Mouse (Mus musculus): ENCODE measurements around the gene Cdh5.
"Not testable (repeated sequence)": the region's sequence is repeated elsewhere in the genome, so short reads cannot be mapped to it uniquely, and the experiment has no call there.

The Cdh5 gene
- long read RNA-seq, experiment 1, partial matches to known transcripts, result 0 of 4 reads
- long read RNA-seq, experiment 1, other reads (novel, unspliced or antisense), result 4 of 4 reads
- long read RNA-seq, experiment 2, partial matches to known transcripts, result 0 of 6 reads
- long read RNA-seq, experiment 2, other reads (novel, unspliced or antisense), result 5 of 6 reads

DNA sequence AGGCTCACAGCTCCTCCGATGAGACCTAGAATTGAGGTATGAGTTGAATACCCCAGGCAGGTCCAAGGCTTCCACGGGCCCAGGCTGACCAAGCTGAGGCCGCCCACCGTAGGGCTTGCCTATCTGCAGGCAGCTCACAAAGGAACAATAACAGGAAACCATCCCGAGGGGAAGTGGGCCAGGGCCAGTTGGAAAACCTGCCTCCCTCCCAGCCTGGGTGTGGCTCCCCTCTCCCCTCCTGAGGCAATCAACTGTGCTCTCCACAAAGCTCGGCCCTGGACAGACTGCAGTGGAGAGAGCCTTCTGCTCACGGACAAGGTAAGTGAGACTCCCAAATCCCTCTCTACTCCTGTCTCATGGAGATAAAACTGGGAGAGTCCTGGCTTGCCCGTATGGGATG, at the start of gene Cdh5:
Gene Cdh5, plus strand, starts transcription at position 211 of the 400 bp plus-strand sequence.
- intact Hi-C loops (cut with DNase I), result loop anchor here (5.0 kb wide), 1 partner anchor 41 kb away; no protein-coding TSS in a partner anchor

DNA sequence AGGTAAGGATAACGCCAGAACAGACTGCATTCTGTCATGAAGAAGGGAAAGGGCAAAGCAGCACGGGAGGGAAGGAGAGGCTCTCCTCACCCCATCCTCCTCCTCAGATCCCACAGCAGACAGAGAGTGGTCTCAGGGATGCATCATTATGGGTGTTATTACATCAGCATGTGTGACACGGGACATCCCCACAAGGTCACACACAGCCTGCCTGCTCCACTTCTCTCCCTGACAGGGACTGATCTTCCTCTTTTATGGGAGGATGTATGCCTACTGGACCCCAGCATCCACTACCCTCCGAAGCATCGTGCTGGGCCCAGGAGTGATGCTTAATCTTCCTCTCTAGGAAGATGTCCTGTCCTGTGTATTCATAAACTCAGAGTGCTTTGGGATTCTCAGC, 41.5 kb upstream of the Cdh5 start:
- intact Hi-C loops (cut with DNase I), result no loop called here

DNA sequence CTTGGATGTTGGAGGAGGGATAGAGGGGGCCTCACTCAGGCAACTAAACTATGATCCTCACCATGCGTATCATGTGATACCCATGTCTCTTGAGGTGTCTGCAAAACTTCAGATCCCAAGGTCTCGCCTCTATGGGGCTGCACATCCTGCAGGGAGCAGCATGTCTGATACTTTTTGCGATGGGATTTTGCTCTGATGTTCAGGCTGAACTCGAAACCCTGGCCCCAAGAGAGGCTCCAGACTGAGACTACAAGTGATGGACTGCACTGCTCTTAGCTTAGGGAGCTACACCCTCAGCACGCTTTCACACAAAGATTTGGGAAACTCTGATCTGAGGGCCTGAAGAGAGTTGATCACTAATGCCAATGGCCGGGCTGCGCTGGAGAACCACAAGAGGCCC, 41.0 kb upstream of the Cdh5 start:
- intact Hi-C loops (cut with DNase I), result no loop called here

DNA sequence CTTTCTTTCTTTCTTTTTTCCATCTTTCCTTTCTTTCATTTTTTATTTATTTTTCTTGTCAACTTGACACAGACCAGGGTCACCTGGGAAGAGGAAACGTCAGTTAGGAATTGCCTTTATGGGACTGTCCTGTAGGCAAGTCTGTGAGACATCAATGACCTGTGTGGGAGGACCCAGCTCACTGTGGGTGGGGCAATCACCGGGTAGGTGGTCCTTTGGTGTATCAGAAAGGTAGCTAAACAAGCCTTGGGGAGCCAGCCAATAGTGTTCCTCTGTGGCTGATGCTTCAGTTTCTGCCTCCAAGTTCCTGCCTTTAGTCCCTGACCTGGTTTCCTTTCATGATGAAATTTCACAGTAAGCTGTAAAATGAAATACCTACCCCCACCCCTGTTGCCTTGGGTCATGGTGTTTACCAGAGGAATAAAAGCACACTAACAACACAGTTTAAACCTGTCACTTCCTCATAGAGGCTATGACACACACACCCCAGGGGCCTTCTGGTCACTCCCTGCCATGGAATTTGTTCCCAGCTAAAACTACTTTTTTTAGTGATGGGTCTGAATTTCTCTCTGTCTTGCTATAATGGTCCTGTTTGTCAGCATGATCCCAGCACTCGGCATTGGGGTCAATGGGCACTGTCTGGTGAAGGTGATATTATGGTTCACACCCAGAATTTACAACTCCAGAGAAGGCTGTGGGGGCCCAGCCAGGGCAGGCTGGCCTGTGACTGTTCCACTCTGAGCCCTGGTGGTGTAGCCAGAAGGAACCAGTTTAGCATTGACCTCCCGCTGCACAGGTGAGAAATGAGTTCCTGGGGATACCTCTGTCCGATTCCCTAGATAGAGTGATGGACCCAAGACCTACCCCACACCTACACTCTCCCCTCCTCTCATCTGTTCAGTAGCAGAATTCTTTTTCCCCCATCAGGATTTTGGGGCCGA, 40.1 kb upstream of the Cdh5 start:
- intact Hi-C loops (cut with DNase I), result no loop called here

DNA sequence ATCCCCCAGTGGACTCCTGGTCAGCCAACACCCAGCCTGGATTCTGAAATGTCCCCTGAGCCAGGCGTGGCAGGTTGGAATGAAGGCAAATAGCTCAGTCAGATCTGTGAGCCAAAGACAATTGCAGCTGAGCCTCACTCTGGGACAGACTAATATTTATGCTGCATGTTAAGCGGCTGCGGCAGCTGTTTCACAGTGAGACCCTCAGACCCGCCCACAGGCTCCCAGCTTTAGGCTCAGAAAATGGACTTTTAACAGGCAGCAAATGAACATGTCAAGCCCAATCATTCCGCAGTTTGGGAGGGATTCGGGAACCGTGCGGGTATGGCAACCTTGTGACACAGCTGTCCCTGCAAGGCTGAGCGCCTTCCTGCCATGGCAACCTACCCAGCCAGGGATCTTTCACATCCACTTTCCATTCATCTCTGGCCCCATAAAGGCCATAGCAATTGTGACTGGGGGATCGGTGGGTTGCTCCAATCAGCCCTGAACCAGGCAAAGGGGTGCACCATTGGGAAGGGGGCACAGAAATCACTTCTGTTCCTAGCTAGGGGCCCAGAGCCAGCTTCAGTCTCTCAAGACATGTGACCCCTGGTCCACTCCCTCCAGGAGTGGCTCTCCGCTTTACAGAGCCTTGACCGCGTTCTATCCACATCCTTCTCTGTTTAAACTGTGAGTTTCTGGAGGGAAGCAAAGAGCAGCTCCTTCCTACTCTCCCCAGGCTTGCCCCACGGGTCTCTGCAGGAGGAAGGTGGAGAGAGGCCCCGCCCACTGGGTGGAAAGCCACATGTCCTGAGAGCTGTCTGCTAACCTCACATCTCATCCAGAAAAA, 39.2 kb upstream of the Cdh5 start:
- intact Hi-C loops (cut with DNase I), result no loop called here

DNA sequence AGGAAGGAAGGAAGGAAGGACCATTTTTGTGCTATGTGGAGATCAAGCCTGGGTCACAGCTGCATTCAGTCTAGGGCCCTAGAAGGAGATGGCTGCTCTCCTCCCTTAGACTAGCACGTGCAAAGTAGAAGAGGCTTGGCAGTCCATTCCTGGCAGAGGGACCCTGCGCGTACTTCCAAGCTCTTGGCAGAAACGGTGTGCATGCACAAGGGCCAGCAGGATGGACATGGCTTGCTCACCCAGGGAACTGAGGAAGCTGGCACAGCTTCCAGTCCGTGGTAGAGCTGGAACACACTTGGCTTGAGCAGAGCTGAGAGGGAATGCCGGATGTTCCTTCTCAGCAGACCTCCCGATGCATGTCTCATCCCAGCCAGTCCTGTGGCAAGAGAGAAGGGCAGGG, 36.2 kb upstream of the Cdh5 start:
- intact Hi-C loops (cut with DNase I), result no loop called here

DNA sequence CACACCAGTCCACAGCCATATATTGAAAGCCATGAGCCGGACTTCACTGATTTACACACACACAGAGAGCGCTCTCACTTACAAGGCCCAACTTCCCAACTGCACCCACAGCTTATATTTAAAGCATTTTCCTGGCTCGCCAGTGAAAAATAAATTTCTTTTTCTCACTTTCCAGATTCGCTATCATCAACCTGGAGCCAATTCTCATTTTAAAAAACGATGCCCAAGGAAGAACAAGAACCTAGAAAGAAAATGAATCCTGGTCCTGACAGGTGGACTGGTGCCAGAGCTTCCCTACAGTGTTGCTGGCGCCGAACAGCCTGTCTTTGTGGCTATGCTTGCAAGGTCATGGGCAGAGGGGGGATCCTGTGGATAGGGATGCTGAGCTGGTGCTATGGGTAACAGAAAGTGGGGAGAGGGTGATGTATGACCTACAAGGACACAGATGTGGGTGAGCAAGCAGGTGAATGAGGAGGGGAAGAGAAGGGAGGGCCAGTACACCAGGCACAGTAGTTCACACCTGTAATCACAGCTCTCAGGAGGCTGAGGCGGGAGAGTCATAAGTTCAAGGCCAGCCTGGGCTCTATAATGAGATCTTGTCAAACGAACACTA, 35.4 kb upstream of the Cdh5 start:
- intact Hi-C loops (cut with DNase I), result no loop called here

DNA sequence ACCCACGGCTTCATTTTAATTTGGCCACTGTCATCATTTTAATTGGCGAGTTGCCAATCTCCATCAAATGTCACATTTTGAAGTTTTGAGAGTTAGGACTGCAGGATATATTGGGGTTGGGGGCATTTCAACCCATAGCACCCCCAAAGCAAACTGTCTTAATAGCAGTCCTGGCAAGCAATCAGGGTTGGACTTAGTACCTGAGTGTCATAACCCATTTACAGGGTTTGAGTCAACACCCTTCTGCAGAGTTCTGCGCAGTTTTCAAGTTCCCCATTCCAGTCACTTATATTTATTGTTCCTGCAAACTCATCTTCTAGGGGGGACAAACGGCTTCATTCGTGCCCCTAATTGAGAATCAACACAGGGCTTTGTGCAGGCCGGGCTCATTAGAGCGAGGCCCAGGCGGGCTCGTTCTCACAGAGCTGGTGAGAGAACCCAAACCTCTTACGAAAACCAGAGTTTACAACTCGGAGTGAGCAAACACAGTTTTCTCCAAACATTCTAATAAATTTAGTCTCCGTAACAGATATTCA, 34.0 kb upstream of the Cdh5 start:
- intact Hi-C loops (cut with DNase I), result no loop called here

DNA sequence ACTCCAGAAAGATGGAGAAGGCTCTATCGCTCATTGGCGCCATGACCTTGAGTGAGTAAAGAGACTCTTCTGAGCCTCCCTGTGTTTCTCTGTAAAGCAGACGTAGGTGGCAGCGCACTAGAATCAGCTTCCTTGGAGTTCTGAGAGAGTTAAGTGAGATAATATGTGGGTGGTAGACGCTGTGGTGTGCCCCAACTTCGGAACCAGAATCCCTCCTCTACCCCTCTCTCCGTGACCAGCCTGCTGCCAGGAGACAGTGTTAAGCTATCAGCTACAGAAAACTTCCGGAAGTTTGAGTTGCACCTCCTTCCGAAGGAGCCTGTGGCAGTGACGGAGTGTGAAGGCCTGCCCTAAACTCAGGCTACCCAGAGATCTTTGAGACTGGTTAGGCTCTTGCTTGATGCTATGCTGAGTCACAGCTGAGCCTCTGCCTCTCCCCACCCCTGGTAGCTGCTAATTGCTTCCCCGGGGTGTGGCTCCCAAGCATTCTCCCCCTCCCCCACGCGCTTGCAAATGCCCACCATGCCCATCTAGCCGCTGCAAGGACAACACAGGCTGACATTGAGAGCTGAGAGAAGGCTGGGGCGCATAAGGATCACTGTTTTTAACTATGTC, 32.9 kb upstream of the Cdh5 start:
- intact Hi-C loops (cut with DNase I), result no loop called here

DNA sequence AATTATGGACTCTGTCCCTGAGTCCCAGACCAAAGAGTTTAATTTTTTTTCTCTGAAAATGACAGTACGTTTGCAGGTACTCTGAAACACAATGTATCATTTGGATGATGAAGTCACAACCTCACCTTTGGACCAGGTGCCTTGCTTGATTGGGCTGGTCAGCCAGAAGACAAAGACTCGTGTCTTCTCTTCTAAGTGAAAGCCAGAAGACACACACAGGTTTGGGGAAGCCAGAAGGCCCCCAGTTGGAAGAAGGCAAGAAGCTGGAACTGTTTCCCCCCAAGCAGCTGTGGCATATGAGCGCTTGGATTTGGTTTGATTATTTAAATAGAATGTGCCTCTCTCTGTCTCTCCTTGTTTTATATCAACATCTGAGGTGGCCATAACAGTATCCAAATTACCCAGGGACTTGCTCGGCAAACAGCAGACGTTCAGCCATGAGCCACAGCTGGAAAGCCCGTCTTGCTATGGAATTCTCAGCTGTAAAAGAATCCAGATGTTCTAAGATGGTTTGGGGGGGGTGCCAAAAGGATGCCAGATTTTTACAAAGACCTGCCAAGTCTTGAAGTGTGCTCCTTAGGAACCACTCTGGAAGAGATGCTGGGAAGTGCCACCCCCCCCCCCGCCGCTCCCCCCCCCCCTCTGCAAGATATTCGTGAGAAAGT, 31.1 kb upstream of the Cdh5 start:
- intact Hi-C loops (cut with DNase I), result not testable (repeated sequence)

DNA sequence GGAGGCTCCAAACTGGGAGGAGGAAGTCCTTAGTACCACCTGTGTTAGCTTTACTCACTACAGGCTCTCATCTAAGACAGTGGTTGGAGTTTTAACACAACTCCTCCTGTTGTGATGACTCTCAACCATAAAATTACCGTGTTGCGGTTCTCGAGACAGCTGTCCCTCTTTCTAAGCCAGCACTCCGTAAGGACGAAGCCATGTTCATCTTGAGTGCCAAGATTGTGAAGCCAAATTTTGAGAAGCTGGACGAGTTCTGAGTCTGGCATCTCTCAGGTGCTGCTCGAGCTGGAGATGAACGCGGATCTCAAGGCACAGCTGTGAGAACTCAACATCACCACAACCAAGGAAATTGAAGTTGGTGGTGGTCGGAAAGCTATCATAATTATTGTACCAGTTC, 30.5 kb upstream of the Cdh5 start:
- intact Hi-C loops (cut with DNase I), result no loop called here

DNA sequence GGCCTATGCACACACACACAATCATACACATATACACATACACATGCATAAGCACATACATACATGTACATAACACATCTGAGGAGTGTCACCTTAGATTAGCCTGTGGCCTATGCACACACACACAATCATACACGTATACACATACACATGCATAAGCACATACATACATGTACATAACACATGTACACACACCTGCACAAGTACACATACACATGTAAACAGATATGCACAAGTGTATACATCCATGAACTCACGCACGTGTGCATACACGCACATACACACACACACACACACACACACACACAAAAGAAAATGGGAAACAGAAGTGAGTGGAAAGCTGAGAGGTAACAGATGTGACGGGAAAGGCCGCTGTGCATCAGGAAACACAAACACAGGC, 26.3 kb upstream of the Cdh5 start:
- intact Hi-C loops (cut with DNase I), result no loop called here

DNA sequence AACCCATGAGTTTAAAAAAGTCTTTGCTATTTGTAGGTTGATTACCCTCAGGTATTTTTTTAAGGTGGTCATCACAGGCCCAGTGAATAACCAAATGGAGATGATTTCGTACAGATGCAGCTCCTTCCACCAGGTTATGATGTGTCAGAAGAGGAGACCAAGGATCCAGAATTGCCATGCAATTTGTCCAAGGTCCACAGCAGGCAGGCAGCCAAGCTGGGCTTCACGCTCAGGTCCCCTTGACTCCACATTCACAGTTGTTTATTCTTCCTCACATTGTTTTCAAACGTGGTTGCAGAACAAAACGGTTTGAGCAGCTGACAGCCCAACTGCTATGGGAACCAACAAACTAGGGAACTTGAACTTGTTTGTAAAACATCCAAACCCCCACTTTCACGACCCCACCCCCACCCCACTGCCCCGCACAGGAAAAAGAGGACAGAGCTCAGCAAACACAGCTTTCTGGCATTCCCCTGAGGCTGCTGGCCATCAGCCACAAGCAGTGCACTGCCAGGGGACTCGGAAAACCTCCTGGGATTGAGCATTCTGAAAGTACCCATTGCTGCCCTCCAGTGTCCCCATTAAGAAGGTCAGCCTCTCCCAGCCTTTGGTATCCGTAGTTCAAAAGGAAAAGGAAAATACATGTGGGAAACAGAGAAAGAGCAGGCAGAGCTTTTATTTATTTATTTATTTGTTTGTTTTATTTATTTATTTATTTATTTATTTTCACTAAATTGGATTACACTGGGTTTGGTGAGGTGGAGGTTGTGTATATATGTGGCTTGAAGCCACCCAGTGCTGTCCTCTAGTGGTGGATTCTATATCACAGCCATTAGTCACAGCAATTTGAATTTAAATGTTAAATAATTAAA, 24.6 kb upstream of the Cdh5 start:
- intact Hi-C loops (cut with DNase I), result no loop called here

DNA sequence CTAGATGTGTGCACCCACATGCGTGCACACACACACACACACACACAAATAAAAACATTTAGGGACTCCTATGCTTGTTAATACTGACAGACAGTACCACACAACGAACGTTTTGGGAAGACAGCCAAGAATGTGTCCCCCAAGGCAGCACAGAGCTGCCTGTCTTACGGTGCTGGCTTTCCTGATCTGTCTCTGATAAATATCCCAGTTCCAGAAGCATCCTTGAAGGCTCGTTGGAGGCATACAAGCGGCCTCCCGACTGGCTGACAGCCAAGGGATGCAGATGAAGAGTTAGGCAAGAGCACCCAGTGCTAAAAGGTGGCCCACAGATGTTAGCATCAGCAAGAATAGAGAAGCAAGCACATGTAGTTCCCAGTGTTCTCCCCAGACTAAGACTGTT, 23.3 kb upstream of the Cdh5 start:
- intact Hi-C loops (cut with DNase I), result no loop called here

DNA sequence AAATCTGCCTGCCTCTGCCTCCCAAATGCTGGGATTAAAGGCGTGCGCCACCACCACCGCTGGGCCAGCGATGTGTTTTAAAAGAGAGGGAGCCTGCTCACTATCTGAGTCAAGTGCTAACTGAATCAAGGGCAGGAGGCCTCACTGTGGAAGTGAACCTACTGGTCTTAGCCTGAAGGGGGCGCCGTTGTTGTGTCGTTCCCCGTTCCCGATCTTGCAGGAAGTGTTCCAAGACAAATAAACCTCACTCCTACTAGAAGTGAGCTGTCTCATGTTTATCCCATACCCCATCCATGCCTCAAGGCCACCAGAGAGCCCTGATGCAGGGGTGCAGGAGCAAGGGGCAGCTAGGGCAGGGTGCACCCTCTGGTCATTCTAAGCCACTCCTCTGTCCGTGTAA, 16.1 kb upstream of the Cdh5 start:
- intact Hi-C loops (cut with DNase I), result no loop called here

DNA sequence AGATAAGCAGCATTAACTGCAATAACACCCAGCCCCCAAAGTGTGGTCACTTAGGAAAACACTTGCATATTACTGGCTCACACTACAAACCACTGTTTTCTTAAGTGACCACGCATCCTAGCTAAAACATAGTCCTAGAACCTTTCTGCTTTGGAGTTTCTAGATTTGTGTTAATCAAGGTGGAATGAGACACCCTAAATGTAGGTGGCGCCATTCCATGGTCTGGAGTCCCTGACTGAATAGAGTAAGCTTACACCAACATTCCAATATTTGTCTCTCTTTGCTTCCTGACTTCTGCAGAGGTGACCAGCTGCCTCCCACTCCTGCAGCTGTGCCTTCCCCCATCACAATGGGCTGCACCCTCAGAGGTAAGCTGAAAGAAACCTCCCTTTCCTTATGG, 14.8 kb upstream of the Cdh5 start:
- intact Hi-C loops (cut with DNase I), result no loop called here

DNA sequence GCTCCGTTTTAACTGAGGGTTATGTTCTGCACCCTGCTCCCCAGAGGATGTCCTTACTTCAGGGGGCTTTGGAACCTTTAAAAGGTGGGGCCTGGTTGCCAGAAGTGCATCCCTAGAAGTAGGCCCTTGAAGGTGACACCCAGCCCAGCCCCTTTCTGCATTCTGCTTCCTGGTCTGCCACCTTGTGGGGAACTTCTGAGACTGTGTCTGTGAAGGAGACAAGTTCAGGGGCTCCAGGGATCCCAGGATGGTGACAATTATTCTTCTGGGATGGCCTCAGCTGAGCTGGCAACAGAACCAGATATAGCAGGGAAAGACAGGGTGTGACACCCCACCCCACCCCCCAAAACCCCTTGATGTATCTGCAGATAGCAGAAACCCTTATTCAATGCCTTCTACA, 14.3 kb upstream of the Cdh5 start:
- intact Hi-C loops (cut with DNase I), result no loop called here

DNA sequence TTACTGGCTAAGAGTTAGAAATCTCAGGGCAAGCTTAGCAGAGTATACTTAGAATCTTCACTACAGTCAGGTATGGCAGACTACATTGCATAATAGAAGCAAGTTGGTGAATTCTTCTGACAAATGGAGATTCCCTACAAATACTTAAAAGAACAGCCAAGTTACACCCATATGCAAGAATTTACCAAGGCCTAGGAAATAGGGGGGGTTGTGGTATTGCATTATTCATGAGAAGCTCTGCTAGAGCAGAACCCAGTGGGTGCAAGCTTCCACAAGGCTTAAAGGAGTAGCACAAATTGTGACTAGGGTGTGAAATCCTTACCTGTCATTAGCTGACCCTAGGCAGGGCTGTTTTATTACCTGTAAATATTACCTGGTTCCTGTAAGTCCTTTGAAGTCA, 13.5 kb upstream of the Cdh5 start:
- intact Hi-C loops (cut with DNase I), result not testable (repeated sequence)

DNA sequence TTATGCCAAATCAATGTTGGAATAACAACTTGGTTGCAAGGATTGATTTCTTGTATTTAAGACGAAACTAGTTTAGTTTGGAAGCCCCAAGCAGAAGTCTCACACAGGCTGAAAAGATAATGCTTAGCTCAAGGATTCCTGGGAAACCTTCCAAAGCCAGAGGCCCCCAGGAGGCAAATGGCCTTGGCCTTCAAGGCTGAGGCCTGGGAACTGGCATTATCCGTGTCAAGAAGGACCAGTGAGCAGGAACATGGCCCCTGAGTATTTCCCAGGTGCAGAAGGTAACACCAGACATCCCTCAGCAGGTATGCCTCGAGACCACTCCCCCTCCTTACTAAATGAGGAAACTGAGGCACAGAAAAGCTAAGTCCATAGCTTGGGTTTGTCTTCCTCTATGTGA, 12.5 kb upstream of the Cdh5 start:
- intact Hi-C loops (cut with DNase I), result no loop called here

All from adrenal gland (tissue).